Mouse (Mus musculus): ENCODE data around the gene Olfr56. TPM values are rescaled to one million over a fixed set of nuclear protein-coding genes. Genes with fewer than 3 reads are reported as not detected.
"Not testable (repeated sequence)": the region's sequence is repeated elsewhere in the genome, so short reads cannot be mapped to it uniquely, and the experiment has no call there.

Gene Olfr56
- polyA plus RNA-seq, 1 experiment, result 0.49 TPM

DNA sequence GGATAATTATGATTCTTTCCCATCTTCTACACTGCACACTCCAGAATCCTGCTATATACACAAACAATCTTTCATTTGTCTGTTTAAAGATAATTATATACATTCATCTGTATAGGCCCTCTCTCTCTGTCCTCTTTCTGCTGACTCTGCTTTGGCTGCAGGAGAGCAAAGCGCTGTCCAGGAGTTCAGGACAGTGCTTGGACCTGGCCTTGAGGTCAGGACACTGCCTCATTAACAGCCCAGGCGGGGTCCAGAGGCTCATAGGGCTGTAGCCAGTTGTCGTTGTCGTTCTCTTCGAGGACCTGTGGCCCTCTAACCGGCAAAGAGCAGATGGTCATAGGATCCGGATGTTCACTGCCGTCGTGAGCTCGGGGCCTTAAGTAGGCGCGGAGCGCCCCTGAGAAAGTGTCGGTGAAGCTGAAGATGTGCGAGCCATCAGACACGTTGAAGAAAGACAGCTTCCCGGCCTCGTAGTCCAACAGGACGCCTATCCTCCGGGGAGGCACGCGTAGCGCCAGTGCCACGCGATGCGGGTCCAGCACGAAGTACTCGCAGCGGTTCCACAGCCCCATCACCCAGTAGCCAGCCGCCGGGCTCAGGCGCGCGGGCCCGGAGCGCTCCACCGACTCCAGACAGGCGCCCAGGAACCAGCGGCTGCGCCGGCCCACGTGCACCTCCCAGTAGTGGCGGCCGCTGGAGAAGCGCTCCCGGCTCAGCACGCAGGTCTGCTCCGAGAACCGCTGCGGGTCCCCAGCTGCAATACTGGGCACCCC lies 190.3 kb downstream of the Olfr56 start:
- DNase-seq (ENCODE audit: low read depth), result no peak

DNA sequence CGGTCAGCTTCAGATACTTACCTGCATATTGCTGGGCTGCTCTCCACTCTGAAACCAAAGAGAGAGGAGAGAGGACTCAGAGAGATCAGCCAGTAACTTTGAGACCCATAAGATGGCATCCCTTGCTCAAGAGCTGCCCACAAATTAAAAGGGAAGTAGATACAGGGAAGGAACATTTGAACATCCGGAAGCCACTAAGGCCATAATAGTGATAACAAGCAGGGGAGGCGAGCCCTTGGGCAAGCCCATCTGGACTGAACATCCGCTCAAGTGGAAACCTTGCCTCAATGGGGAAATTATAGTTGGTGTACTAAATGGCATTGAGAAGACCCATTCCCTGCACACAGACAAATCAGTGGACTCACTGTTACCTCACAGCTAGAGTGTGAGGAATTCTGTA lies 191.9 kb downstream of the Olfr56 start:
- DNase-seq (ENCODE audit: low read depth), result no peak

DNA sequence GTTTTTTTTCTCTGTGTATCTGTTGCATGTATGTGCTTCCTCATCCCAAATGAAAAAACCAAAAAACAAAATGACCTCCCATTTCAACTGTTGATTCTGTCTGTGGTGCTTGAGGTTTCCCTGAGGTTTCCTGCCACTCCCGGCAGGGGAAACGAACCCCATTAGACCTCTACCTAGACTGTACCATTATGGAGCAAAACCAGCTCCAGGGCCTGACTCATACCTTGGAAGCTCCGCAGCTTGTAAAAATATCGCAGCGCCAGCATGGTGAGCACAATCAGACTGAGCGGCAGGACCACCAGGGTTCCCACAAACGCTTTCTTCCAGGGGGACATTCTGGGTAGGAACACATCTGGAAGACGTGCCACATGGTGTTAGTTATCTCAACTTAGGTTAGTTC lies 196.7 kb downstream of the Olfr56 start:
- DNase-seq (ENCODE audit: low read depth), result no peak

DNA sequence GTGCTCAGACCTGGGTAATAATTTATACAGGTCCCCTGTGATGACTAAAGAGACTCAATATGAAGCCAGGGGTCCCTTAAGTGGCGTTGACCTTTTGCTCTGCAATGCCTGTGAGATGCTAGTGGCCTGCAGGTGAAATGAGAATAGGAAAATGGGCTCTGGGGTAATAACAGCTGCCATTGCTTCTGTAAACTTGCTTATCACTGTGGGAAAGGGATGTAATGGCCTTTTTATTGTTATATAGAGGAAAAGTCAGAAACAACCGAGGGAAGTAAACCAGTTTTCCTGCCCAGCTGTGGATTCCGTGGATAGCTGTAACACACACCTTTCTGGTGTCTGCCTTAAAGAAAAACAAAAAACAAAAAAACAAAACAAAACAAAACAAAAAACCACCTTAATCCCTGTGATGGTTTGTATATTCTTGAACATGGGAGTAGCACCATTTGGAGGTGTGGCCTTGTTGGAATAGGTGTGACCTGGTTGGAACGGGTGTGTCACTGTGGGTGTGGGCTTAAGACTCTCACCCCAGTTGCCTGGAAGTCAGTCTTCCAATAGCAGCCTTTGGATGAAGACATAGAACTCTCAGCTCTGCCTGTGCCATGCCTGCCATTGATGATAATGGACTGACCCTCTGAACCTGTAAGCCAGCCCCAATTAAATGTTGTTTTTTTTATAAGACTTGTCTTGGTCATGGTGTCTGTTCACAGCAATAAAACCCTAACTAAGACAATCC lies 197.5 kb downstream of the Olfr56 start:
- not testable (repeated sequence) for DNase-seq (ENCODE audit: low read depth)

DNA sequence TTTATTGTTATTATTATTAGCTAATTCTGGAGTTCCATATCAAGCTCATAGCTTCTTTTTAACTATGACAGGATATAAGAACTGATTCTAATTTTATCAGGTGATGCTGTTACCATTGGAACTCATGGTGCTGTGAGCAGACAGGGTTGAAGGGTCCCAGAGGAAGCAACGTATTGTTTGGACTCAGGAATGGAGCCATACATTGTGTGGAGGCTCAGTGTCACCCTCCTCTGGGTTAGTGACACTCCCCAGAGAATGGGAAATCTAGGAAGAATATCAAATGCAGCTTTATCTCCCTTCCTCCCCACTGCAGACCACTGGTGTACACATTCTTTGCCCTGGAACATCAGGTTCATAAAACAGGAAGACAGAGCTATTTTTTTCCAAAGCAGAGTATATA lies 204.5 kb downstream of the Olfr56 start:
- no peak for DNase-seq (ENCODE audit: low read depth)

Other genes starting within 250 kb of the Olfr56 start
- 1,923 and 2,165 TPM in 2 replicates for gene Rack1, start 178.6 kb upstream of the Olfr56 start, polyA plus RNA-seq (2012; rRNA removed)
- gene Trim41, start 161.5 kb upstream of the Olfr56 start, polyA plus RNA-seq (2012; rRNA removed), result 30.3 and 33.8 TPM in 2 replicates
- 13.5 and 16.9 TPM in 2 replicates for gene Trim7, start 152.7 kb upstream of the Olfr56 start, polyA plus RNA-seq (2012; rRNA removed)
- gene Gm12184, start 152.2 kb upstream of the Olfr56 start, polyA plus RNA-seq (2012; rRNA removed), result 11.0 and 15.0 TPM in 2 replicates
- 12.7 and 14.8 TPM in 2 replicates for gene Irgm1, start 107.2 kb upstream of the Olfr56 start, polyA plus RNA-seq (2012; rRNA removed)
- 0.50 and 0.62 TPM in 2 replicates for gene Gm5431, start 76.7 kb upstream of the Olfr56 start, polyA plus RNA-seq (2012; rRNA removed)
- 8.1 and 9.9 TPM in 2 replicates for gene Psme2b, start 32.7 kb upstream of the Olfr56 start, polyA plus RNA-seq (2012; rRNA removed)
- gene 9930111J21Rik1, start 509 bp downstream of the Olfr56 start, polyA plus RNA-seq (2012; rRNA removed), result 1.8 and 4.0 TPM in 2 replicates
- gene Gm12185, start 13.3 kb downstream of the Olfr56 start, polyA plus RNA-seq (2012; rRNA removed), result 0.03 and 0.12 TPM in 2 replicates
- 1.3 and 2.6 TPM in 2 replicates for gene Tgtp1, start 15.3 kb downstream of the Olfr56 start, polyA plus RNA-seq (2012; rRNA removed)
- 1.9 and 2.1 TPM in 2 replicates for gene 9930111J21Rik2, start 72.4 kb downstream of the Olfr56 start, polyA plus RNA-seq (2012; rRNA removed)
- 3.8 and 6.6 TPM in 2 replicates for gene Tgtp2, start 85.3 kb downstream of the Olfr56 start, polyA plus RNA-seq (2012; rRNA removed)
- gene Ifi47, start 97.7 kb downstream of the Olfr56 start, polyA plus RNA-seq (2012; rRNA removed), result 3.7 and 4.8 TPM in 2 replicates
- 0.27 and 0.38 TPM in 2 replicates for gene Olfr1396, start 136.0 kb downstream of the Olfr56 start, polyA plus RNA-seq (2012; rRNA removed)
- 0.12 TPM in 1 of 2 replicates, not detected in the other for gene Olfr1395, start 163.4 kb downstream of the Olfr56 start, polyA plus RNA-seq (2012; rRNA removed)
- not detected in 2 replicates for gene Olfr1394, start 175.5 kb downstream of the Olfr56 start, polyA plus RNA-seq (2012; rRNA removed)
- 14.9 and 19.2 TPM in 2 replicates for gene Btnl9, start 208.3 kb downstream of the Olfr56 start, polyA plus RNA-seq (2012; rRNA removed)
- gene Zfp62, start 224.4 kb downstream of the Olfr56 start, polyA plus RNA-seq (2012; rRNA removed), result 3.0 and 3.4 TPM in 2 replicates

Data from gonadal fat pad, adult 2 months (tissue).